Mouse (Mus musculus) lung, adult 2 months (tissue): ENCODE measurements at regions not wholly inside any gene's neighbourhood (a gene's known extent, or its start where the extent isn't known, plus 50 kb on each side); places are given as distances from the start of the nearest gene placed in this dataset.
A peak's percentile ranks its signal among the peaks of the same experiment; 100 is the strongest.

ENCODE experiments used
- DNase-seq: peaks from one replicate; pipeline ENCODE4 v3.0.0; 2022
- H3K4me1 ChIP-seq: fragments of 200-500 bp; 2 replicates; pipeline ENCODE4 v1.6.1; 2011; ENCODE audit warnings: low read length; ENCODE audit not compliant: control insufficient read depth, insufficient read depth
- H3K4me3 ChIP-seq: fragments of 200-500 bp; replicated peaks from 2 replicates; pipeline ENCODE3; 2011; ENCODE audit warnings: low read depth, mild to moderate bottlenecking, control low read depth, low read length; ENCODE audit errors: extremely low read depth
- CTCF ChIP-seq: fragments of 200-500 bp; IDR thresholded peaks from 2 replicates; pipeline ENCODE4 v1.5.1; 2011; ENCODE audit warnings: mild to moderate bottlenecking, low read length, control low read depth; ENCODE audit not compliant: insufficient read depth
- POLR2A ChIP-seq: fragments of 200-500 bp; IDR thresholded peaks from 2 replicates; pipeline ENCODE4 v1.6.1; 2011; ENCODE audit warnings: low read depth, mild to moderate bottlenecking, control low read depth, low read length, borderline replicate concordance; ENCODE audit errors: extremely low read depth
- WGBS: fragments of 180-500 bp; shearing (Covaris S2); methylation state at CpG from one replicate; pipeline ENCODE4 v1.1.7; 2018; 5-methylcytosine and 5-hydroxymethylcytosine counted together

GRCm38 (mm10) chr5:148744676-148745391 lies 184.3 kb downstream of the Katnal1 start:
- TF ChIP-seq POLR2A (no peak), CTCF (no peak)
- no peak overlapping the region for H3K4me3 ChIP-seq
- WGBS: 80% methylated on average over 7 of the region's 7 CpGs

GRCm38 (mm10) chr5:148742158-148742835 lies 186.8 kb downstream of the Katnal1 start:
- WGBS: 90% methylated on average over 8 of the region's 8 CpGs
- no peak for TF ChIP-seq CTCF
- TF ChIP-seq POLR2A: no peak
- no peak for DNase-seq
- Histone ChIP-seq H3K4me1 (peaks cover 13% of the 10 kb centered on the region), H3K4me3 (no peak overlapping the region)

More at GRCm38 (mm10) chr5:148744676-148745391, 184.3 kb downstream of the Katnal1 start:
- peaks cover 4% of the 10 kb centered on the region for H3K4me1 ChIP-seq
- DNase-seq: no peak

- Histone ChIP-seq H3K4me1 (peaks cover 13% of the 10 kb centered on the region), H3K4me3 (peak overlapping the region; percentile 19)
- no peak for TF ChIP-seq CTCF
- no peak for TF ChIP-seq POLR2A
- 40% methylated on average over 19 of the region's 19 CpGs for WGBS
- peak; percentile 26 for DNase-seq
Measured at GRCm38 (mm10) chr5:148741267-148742004, 187.7 kb downstream of the Katnal1 start.

DNA sequence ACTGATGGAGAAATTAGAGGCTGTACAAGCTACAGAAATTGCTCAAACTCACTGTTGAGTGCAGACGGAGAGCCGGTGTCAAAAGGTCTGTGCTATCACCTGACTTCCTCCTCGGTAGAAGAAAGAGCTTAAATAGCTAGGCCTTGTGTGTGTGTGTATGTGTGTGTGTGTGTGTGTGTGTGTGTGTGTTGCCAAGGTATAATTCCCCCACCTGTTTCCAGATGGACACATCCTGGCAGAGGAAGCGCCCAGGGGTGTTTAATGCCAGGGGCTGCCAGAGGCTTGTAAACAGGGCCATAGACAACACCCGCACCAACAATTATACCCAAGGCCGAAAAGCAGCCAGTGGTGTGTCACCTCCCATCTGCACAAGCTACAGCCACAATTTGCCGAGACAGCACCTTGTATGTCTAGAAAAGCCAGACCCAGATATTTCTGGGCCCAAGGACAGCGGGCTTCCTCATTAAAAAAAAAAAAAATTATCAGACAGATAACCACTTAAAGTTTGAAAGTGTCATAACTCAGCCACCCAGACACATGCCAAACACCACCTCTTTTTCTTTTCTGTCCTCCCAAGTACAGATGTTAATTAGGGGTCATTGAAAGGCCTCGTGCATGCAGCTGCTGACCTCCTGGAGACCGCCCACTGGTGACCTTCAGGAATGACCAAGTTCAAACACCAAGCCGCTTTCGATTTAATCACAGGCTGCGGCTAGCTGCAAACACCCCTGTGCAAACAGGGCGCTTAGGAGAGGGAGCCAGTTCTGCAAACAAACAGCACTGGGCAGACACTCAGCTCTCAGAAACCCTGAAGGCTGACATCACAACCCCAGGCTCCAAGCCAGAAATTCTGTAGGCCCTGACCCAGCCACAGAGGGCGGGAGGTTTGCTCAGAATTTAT lies 188.0 kb upstream of the Ubl3 start:
- DNase-seq: peak; percentile 70
- Histone ChIP-seq H3K4me1 (peaks cover 13% of the 10 kb centered on the region), H3K4me3 (no peak overlapping the region)
- no peak for TF ChIP-seq CTCF
- peak; percentile 11; the same call in 1 of the 2 replicates for TF ChIP-seq POLR2A
- 23% methylated on average over 15 of the region's 15 CpGs for WGBS

GRCm38 (mm10) chr5:148739672-148740071 lies 187.1 kb upstream of the Ubl3 start:
- DNase-seq: no peak
- H3K4me3 ChIP-seq: no peak overlapping the region
- TF ChIP-seq CTCF: no peak
- 76% methylated on average over 2 of the region's 2 CpGs for WGBS
- H3K4me1 ChIP-seq: peaks cover 13% of the 10 kb centered on the region

DNA sequence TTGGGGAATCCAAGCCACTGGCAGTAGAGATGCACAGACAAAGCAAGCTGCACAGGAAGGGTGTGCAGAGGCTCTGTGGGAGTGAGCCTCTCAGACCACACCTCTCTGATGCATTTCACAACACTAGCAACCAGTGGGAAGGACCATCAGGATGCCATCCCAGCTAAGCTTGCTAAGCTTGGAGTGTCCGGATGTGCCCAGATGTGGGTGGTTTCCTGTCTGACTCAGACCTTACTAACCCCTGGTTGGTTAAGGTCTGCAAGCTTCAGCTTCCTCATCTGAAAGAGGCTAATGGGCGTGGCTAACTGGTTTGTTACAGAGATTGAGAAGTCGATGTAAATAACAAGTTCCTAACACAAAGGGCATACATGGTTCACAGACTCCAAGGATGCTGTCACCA lies 186.6 kb upstream of the Ubl3 start:
- Histone ChIP-seq H3K4me1 (peaks cover 13% of the 10 kb centered on the region), H3K4me3 (no peak overlapping the region)
- DNase-seq: no peak
- TF ChIP-seq POLR2A (no peak), CTCF (no peak)
- WGBS: 33% methylated on average over 3 of the region's 3 CpGs

- no peaks in the 10 kb centered on the region for H3K4me1 ChIP-seq
- no peak for TF ChIP-seq POLR2A
- TF ChIP-seq CTCF: no peak
- H3K4me3 ChIP-seq: no peak overlapping the region
- WGBS: 49% methylated on average over 15 of the region's 15 CpGs
- DNase-seq: no peak
Measured at GRCm38 (mm10) chr5:148729541-148729940, 177.0 kb upstream of the Ubl3 start.

DNA sequence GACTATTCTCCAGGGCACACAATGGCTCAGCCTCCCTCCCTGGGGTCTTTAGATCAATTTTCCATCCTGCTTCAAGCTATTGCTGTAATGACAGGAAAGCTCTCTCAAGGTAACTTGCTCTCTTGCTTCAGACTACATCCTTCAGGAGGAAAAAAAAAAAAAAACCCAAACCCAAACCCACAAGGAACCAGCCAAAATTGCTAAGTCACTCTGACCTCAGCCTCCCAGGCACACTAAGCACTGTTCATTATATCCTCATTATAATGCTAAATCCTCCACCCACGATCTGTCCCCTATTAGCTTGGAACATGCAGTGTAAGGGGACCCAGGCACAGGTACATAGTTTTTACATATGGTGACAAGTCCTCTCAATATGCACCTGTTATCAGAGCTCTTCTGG lies 175.9 kb upstream of the Ubl3 start:
- H3K4me1 ChIP-seq: no peaks in the 10 kb centered on the region
- no peak for DNase-seq
- 66% methylated on average over 1 of the region's 1 CpGs for WGBS
- no peak overlapping the region for H3K4me3 ChIP-seq
- no peak for TF ChIP-seq CTCF
- no peak for TF ChIP-seq POLR2A

- TF ChIP-seq POLR2A: no peak
- TF ChIP-seq CTCF: peak; percentile 20; the same call in 1 of the 2 replicates
- Histone ChIP-seq H3K4me1 (no peaks in the 10 kb centered on the region), H3K4me3 (no peak overlapping the region)
- 73% methylated on average over 7 of the region's 7 CpGs for WGBS
- DNase-seq: no peak
Measured at GRCm38 (mm10) chr5:148726442-148726841, 173.9 kb upstream of the Ubl3 start.
